Mouse (Mus musculus): ENCODE results near the gene Lpar1.

GRCm38 (mm10) chr4:58572446-58572845, 18.7 kb upstream of the Lpar1 start:
- no peak for TF ChIP-seq EP300 (optimal IDR thresholded peaks at IDR 0.05)
- no peak for TF ChIP-seq CTCF (IDR thresholded peaks at IDR 0.05; ENCODE audit: low read depth)
